Mouse (Mus musculus): ENCODE measurements around the gene Ugcg. TPM values are rescaled to one million over a fixed set of nuclear protein-coding genes. Genes with fewer than 3 reads are reported as not detected.
A peak's percentile ranks its signal among the peaks of the same experiment; 100 is the strongest.

Ugcg gene
- polyA plus RNA-seq, 1 experiment from 2014 or later: 18.9 TPM

GRCm38 (mm10) chr4:59173181-59173922, 15.7 kb upstream of the Ugcg start:
- Histone ChIP-seq H3K9ac (ENCODE audit: low read length) (no peak overlapping the region), H3K27me3 (ENCODE audit: control insufficient read depth, insufficient read depth, low read length) (no peaks in the 10 kb centered on the region), H3K4me2 (replicated peaks; ENCODE audit: low read depth) (no peak overlapping the region), H3K4me1 (replicated peaks; ENCODE audit: control insufficient read depth, insufficient read depth) (no peaks in the 10 kb centered on the region), H3K9me3 (ENCODE audit: control insufficient read depth, low read length) (no peaks in the 10 kb centered on the region), H3K36me3 (ENCODE audit: control insufficient read depth, insufficient read depth, low read length) (no peaks in the 10 kb centered on the region), H3K4me3 (ENCODE audit: low read depth, low read length) (no peak overlapping the region), H3K27ac (replicated peaks) (no peak overlapping the region)
- DNase-seq (ENCODE audit: low spot score) (no peak), ATAC-seq (ENCODE audit: low FRiP score, low TSS enrichment) (no peak)
- TF ChIP-seq EP300 (optimal IDR thresholded peaks at IDR 0.05) (no peak), CTCF (IDR thresholded peaks at IDR 0.05; ENCODE audit: low read depth) (no peak)
- 38% methylated on average over 2 of the region's 2 CpGs for WGBS

GRCm38 (mm10) chr4:59175003-59175402, 14.1 kb upstream of the Ugcg start:
- Histone ChIP-seq H3K36me3 (ENCODE audit: control insufficient read depth, insufficient read depth, low read length) (no peaks in the 10 kb centered on the region), H3K9me3 (ENCODE audit: control insufficient read depth, low read length) (no peaks in the 10 kb centered on the region), H3K4me3 (ENCODE audit: low read depth, low read length) (no peak overlapping the region), H3K4me2 (replicated peaks; ENCODE audit: low read depth) (no peak overlapping the region), H3K9ac (ENCODE audit: low read length) (no peak overlapping the region), H3K27ac (replicated peaks) (peak overlapping the region; percentile 58; the same call in 1 of the 2 replicates), H3K4me1 (replicated peaks; ENCODE audit: control insufficient read depth, insufficient read depth) (no peaks in the 10 kb centered on the region), H3K27me3 (ENCODE audit: control insufficient read depth, insufficient read depth, low read length) (no peaks in the 10 kb centered on the region)
- 22% methylated on average over 4 of the region's 4 CpGs for WGBS
- TF ChIP-seq CTCF (IDR thresholded peaks at IDR 0.05; ENCODE audit: low read depth) (no peak), EP300 (optimal IDR thresholded peaks at IDR 0.05) (peak; percentile 93)
- ATAC-seq (ENCODE audit: low FRiP score, low TSS enrichment) (peak; percentile 85; the same call in 1 of the 2 replicates), DNase-seq (ENCODE audit: low spot score) (no peak)

- Histone ChIP-seq H3K4me2 (replicated peaks; ENCODE audit: low read depth) (no peak overlapping the region), H3K9ac (ENCODE audit: low read length) (no peak overlapping the region), H3K27ac (replicated peaks) (0 out of 2 replicates have a peak overlapping the region, but pooled peaks have one; percentile 30), H3K27me3 (ENCODE audit: control insufficient read depth, insufficient read depth, low read length) (no peaks in the 10 kb centered on the region), H3K9me3 (ENCODE audit: control insufficient read depth, low read length) (no peaks in the 10 kb centered on the region), H3K4me1 (replicated peaks; ENCODE audit: control insufficient read depth, insufficient read depth) (no peaks in the 10 kb centered on the region), H3K4me3 (ENCODE audit: low read depth, low read length) (no peak overlapping the region), H3K36me3 (ENCODE audit: control insufficient read depth, insufficient read depth, low read length) (no peaks in the 10 kb centered on the region)
- DNase-seq (ENCODE audit: low spot score) (no peak), ATAC-seq (ENCODE audit: low FRiP score, low TSS enrichment) (no peak)
- whole genome bisulfite sequencing: 55% methylated on average over 6 of the region's 6 CpGs
- TF ChIP-seq EP300 (optimal IDR thresholded peaks at IDR 0.05) (no peak), CTCF (IDR thresholded peaks at IDR 0.05; ENCODE audit: low read depth) (no peak)
Measured at GRCm38 (mm10) chr4:59175929-59176328, 13.1 kb upstream of the Ugcg start.

- WGBS: 85% methylated on average over 2 of the region's 2 CpGs
Measured at GRCm38 (mm10) chr4:59177566-59177965, 11.5 kb upstream of the Ugcg start.

GRCm38 (mm10) chr4:59181320-59182271, 7.5 kb upstream of the Ugcg start:
- ATAC-seq (ENCODE audit: low FRiP score, low TSS enrichment) (peak; percentile 68), DNase-seq (ENCODE audit: low spot score) (no peak)
- Histone ChIP-seq H3K9ac (ENCODE audit: low read length) (no peak overlapping the region), H3K4me2 (replicated peaks; ENCODE audit: low read depth) (no peak overlapping the region), H3K4me3 (ENCODE audit: low read depth, low read length) (no peak overlapping the region), H3K27me3 (ENCODE audit: control insufficient read depth, insufficient read depth, low read length) (no peaks in the 10 kb centered on the region), H3K27ac (replicated peaks) (peak overlapping the region; percentile 49; the same call in 1 of the 2 replicates), H3K4me1 (replicated peaks; ENCODE audit: control insufficient read depth, insufficient read depth) (no peaks in the 10 kb centered on the region), H3K9me3 (ENCODE audit: control insufficient read depth, low read length) (no peaks in the 10 kb centered on the region), H3K36me3 (ENCODE audit: control insufficient read depth, insufficient read depth, low read length) (no peaks in the 10 kb centered on the region)
- 51% methylated on average over 5 of the region's 5 CpGs for WGBS
- TF ChIP-seq EP300 (optimal IDR thresholded peaks at IDR 0.05) (no peak), CTCF (IDR thresholded peaks at IDR 0.05; ENCODE audit: low read depth) (no peak)

More at GRCm38 (mm10) chr4:59177566-59177965, 11.5 kb upstream of the Ugcg start:
- TF ChIP-seq CTCF (IDR thresholded peaks at IDR 0.05; ENCODE audit: low read depth) (no peak), EP300 (optimal IDR thresholded peaks at IDR 0.05) (no peak)
- no peak overlapping the region for H3K27ac ChIP-seq (replicated peaks)
- no peak for DNase-seq (ENCODE audit: low spot score)
- no peaks in the 10 kb centered on the region for H3K36me3 ChIP-seq (ENCODE audit: control insufficient read depth, insufficient read depth, low read length)
- H3K27me3 ChIP-seq (ENCODE audit: control insufficient read depth, insufficient read depth, low read length): no peaks in the 10 kb centered on the region
- no peak for ATAC-seq (ENCODE audit: low FRiP score, low TSS enrichment)
- no peaks in the 10 kb centered on the region for H3K9me3 ChIP-seq (ENCODE audit: control insufficient read depth, low read length)
- no peak overlapping the region for H3K4me2 ChIP-seq (replicated peaks; ENCODE audit: low read depth)
- H3K4me3 ChIP-seq (ENCODE audit: low read depth, low read length): no peak overlapping the region
- H3K9ac ChIP-seq (ENCODE audit: low read length): no peak overlapping the region
- no peaks in the 10 kb centered on the region for H3K4me1 ChIP-seq (replicated peaks; ENCODE audit: control insufficient read depth, insufficient read depth)

Measured in stomach, postnatal 0 days (tissue).